Mouse (Mus musculus): ENCODE measurements at regions not wholly inside any gene's neighbourhood (a gene's known extent, or its start where the extent isn't known, plus 50 kb on each side); places are given as distances from the start of the nearest gene placed in this dataset.

- no peaks in the 10 kb centered on the region for H3K9me3 ChIP-seq (ENCODE audit: control insufficient read depth, insufficient read depth, low read depth, low read length)
- TF ChIP-seq ZNF384 (IDR thresholded peaks at IDR 0.05; ENCODE audit: low read depth, low read length) (no peak), MAFK (IDR thresholded peaks at IDR 0.05; ENCODE audit: insufficient read depth, low read depth, low read length) (no peak), ZC3H11A (IDR thresholded peaks at IDR 0.05; ENCODE audit: borderline replicate concordance, low read depth, low read length) (0 out of 2 replicates have a peak, but pooled peaks have one; percentile 9)
- no peaks in the 10 kb centered on the region for H3K36me3 ChIP-seq (ENCODE audit: control insufficient read depth, insufficient read depth, low read length, poor library complexity, severe bottlenecking)
- peaks cover 4 to 19% of the 10 kb centered on the region in 2 experiments; a peak in 3 of 4 replicates for H3K4me1 ChIP-seq (ENCODE audit: control insufficient read depth in 2 of 2, insufficient read depth in 2 of 2, low read length in 2 of 2, poor library complexity in 1 of 2)
- no peak overlapping the region for H3K27ac ChIP-seq (ENCODE audit: insufficient read depth, low read depth, low read length, poor library complexity, severe bottlenecking)
- in situ Hi-C loops (cut with MboI; ENCODE audit: low sequenced_read_pairs in 2 of 2, unreplicated experiment in 2 of 2), result no loop called here
- peak overlapping the region; percentile 55 to 72 for H3K4me3 ChIP-seq (ENCODE audit: insufficient read depth in 1 of 2, low read depth in 1 of 2, low read length in 2 of 2, poor library complexity in 1 of 2, severe bottlenecking in 1 of 2)
- H3K9ac ChIP-seq (ENCODE audit: insufficient read depth, low read depth, low read length, poor library complexity, severe bottlenecking), result no peak overlapping the region
- DNase-seq (ENCODE audit: low read depth, low spot score), result no peak
These were observed 62.7 kb upstream of the Btrc start for GRCm38 (mm10) chr19:45300691-45301431.

- H3K4me1 ChIP-seq (ENCODE audit: control insufficient read depth in 2 of 2, insufficient read depth in 2 of 2, low read length in 2 of 2, poor library complexity in 1 of 2), result peaks cover 4 to 16% of the 10 kb centered on the region in 2 experiments; a peak in 3 of 4 replicates
- no peak for TF ChIP-seq CHD2 (IDR thresholded peaks at IDR 0.05; ENCODE audit: low read depth, low read length)
- TF ChIP-seq MAFK (IDR thresholded peaks at IDR 0.05; ENCODE audit: insufficient read depth, low read depth, low read length), result no peak
- no peak for TF ChIP-seq ZC3H11A (IDR thresholded peaks at IDR 0.05; ENCODE audit: borderline replicate concordance, low read depth, low read length)
- TF ChIP-seq ZNF384 (IDR thresholded peaks at IDR 0.05; ENCODE audit: low read depth, low read length), result no peak
- no peak for TF ChIP-seq HCFC1 (IDR thresholded peaks at IDR 0.05; ENCODE audit: borderline replicate concordance, insufficient read depth, low read length)
- no peak overlapping the region for H3K27ac ChIP-seq (ENCODE audit: insufficient read depth, low read depth, low read length, poor library complexity, severe bottlenecking)
- in situ Hi-C loops (cut with MboI; ENCODE audit: low sequenced_read_pairs in 2 of 2, unreplicated experiment in 2 of 2), result no loop called here
- H3K9ac ChIP-seq (ENCODE audit: insufficient read depth, low read depth, low read length, poor library complexity, severe bottlenecking), result no peak overlapping the region
- H3K4me3 ChIP-seq (ENCODE audit: insufficient read depth in 1 of 2, low read depth in 1 of 2, low read length in 2 of 2, poor library complexity in 1 of 2, severe bottlenecking in 1 of 2), result peak overlapping the region; percentile 72 to 76
- no peaks in the 10 kb centered on the region for H3K36me3 ChIP-seq (ENCODE audit: control insufficient read depth, insufficient read depth, low read length, poor library complexity, severe bottlenecking)
- no peaks in the 10 kb centered on the region for H3K9me3 ChIP-seq (ENCODE audit: control insufficient read depth, insufficient read depth, low read depth, low read length)
- DNase-seq (ENCODE audit: low read depth, low spot score), result no peak
These were observed 62.2 kb upstream of the Btrc start for GRCm38 (mm10) chr19:45301432-45301732.

GRCm38 (mm10) chr19:45301733-45302547, 61.6 kb upstream of the Btrc start:
- no peaks in the 10 kb centered on the region for H3K36me3 ChIP-seq (ENCODE audit: control insufficient read depth, insufficient read depth, low read length, poor library complexity, severe bottlenecking)
- peak overlapping the region; percentile 72 to 76 for H3K4me3 ChIP-seq (ENCODE audit: insufficient read depth in 1 of 2, low read depth in 1 of 2, low read length in 2 of 2, poor library complexity in 1 of 2, severe bottlenecking in 1 of 2)
- no peaks in the 10 kb centered on the region for H3K9me3 ChIP-seq (ENCODE audit: control insufficient read depth, insufficient read depth, low read depth, low read length)
- H3K9ac ChIP-seq (ENCODE audit: insufficient read depth, low read depth, low read length, poor library complexity, severe bottlenecking), result peak overlapping the region; percentile 36; the same call in 1 of the 2 replicates
- TF ChIP-seq MAFK (IDR thresholded peaks at IDR 0.05; ENCODE audit: insufficient read depth, low read depth, low read length) (no peak), ZNF384 (IDR thresholded peaks at IDR 0.05; ENCODE audit: low read depth, low read length) (no peak), HCFC1 (IDR thresholded peaks at IDR 0.05; ENCODE audit: borderline replicate concordance, insufficient read depth, low read length) (no peak), ZC3H11A (IDR thresholded peaks at IDR 0.05; ENCODE audit: borderline replicate concordance, low read depth, low read length) (no peak), CHD2 (IDR thresholded peaks at IDR 0.05; ENCODE audit: low read depth, low read length) (no peak)
- H3K4me1 ChIP-seq (ENCODE audit: control insufficient read depth in 2 of 2, insufficient read depth in 2 of 2, low read length in 2 of 2, poor library complexity in 1 of 2), result peaks cover 4 to 13% of the 10 kb centered on the region in 2 experiments; a peak in 3 of 4 replicates
- no peak for DNase-seq (ENCODE audit: low read depth, low spot score)
- in situ Hi-C loops (cut with MboI; ENCODE audit: low sequenced_read_pairs in 2 of 2, unreplicated experiment in 2 of 2), result no loop called here
- H3K27ac ChIP-seq (ENCODE audit: insufficient read depth, low read depth, low read length, poor library complexity, severe bottlenecking), result no peak overlapping the region

- in situ Hi-C loops (cut with MboI; ENCODE audit: low sequenced_read_pairs in 2 of 2, unreplicated experiment in 2 of 2), result no loop called here
- peak overlapping the region; percentile 72 to 76 for H3K4me3 ChIP-seq (ENCODE audit: insufficient read depth in 1 of 2, low read depth in 1 of 2, low read length in 2 of 2, poor library complexity in 1 of 2, severe bottlenecking in 1 of 2)
- TF ChIP-seq ZNF384 (IDR thresholded peaks at IDR 0.05; ENCODE audit: low read depth, low read length) (no peak), HCFC1 (IDR thresholded peaks at IDR 0.05; ENCODE audit: borderline replicate concordance, insufficient read depth, low read length) (no peak), CHD2 (IDR thresholded peaks at IDR 0.05; ENCODE audit: low read depth, low read length) (no peak), ZC3H11A (IDR thresholded peaks at IDR 0.05; ENCODE audit: borderline replicate concordance, low read depth, low read length) (no peak)
- no peak overlapping the region for H3K27ac ChIP-seq (ENCODE audit: insufficient read depth, low read depth, low read length, poor library complexity, severe bottlenecking)
- H3K9ac ChIP-seq (ENCODE audit: insufficient read depth, low read depth, low read length, poor library complexity, severe bottlenecking), result peak overlapping the region; percentile 36; the same call in 1 of the 2 replicates
- no peaks in the 10 kb centered on the region for H3K36me3 ChIP-seq (ENCODE audit: control insufficient read depth, insufficient read depth, low read length, poor library complexity, severe bottlenecking)
- H3K9me3 ChIP-seq (ENCODE audit: control insufficient read depth, insufficient read depth, low read depth, low read length), result no peaks in the 10 kb centered on the region
- peaks cover 4 to 12% of the 10 kb centered on the region in 2 experiments; a peak in 3 of 4 replicates for H3K4me1 ChIP-seq (ENCODE audit: control insufficient read depth in 2 of 2, insufficient read depth in 2 of 2, low read length in 2 of 2, poor library complexity in 1 of 2)
- no peak for DNase-seq (ENCODE audit: low read depth, low spot score)
These were observed 60.8 kb upstream of the Btrc start for GRCm38 (mm10) chr19:45302548-45303241.
